Comparison of ENCODE assay signal across 9 mouse cellular contexts in the genomic region with DNA sequence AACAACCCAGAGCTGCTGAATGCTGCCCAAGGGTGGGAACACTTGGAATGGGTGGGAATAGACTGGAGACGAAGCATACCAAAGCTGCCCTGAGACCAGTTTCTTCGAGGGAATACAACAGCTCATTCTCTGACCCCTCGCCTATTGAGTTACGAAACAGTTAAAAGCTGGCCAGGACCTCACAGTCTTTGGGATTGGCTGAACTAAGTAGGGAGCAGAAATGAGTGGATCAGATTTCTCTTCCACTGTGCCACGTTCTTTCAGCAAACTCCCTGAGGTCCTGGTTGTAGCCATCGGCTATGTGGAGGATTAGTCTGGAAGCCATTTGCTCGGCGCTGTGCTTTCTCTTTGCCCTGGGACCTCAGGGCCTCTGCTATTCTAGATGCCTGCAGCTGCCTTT. TPM values are rescaled to one million over a fixed set of nuclear protein-coding genes. Genes with fewer than 3 reads are reported as not detected.
A peak's percentile ranks its signal among the peaks of the same experiment; 100 is the strongest.
DNase-seq lines count a peak whose midpoint lies in the region; ATAC-seq and TF ChIP-seq lines count a peak whose summit lies in the region.
"Had no signal": no experiment of that assay in that cellular context is flagged by ENCODE, and none has a peak within 500 bp of the region (broad histone marks: within the 10 kb centered on the region; RNA-seq: fewer than 3 reads in every experiment).

No protein-coding gene starts in this region.

- H3K9ac ChIP-seq in liver, adult 2 months (ENCODE audit: low read depth, low read length): peak overlapping the region; percentile 8; the same call in 1 of the 2 replicates
- H3K9ac ChIP-seq in forebrain, embryonic 11.5 days (ENCODE audit: low read length): no peak overlapping the region; the same call in 1 of the 2 replicates

- intact Hi-C loops in heart, postnatal 25 days (cut with DNase I): no loop called here

- H3K79me2 ChIP-seq in liver, adult 2 months (ENCODE audit: control insufficient read depth, insufficient read depth, low read length): no peaks in the 10 kb centered on the region

- H3K27me3 ChIP-seq in liver, adult 2 months (ENCODE audit: control insufficient read depth, insufficient read depth, low read length): no peaks in the 10 kb centered on the region
- no peaks in the 10 kb centered on the region for H3K27me3 ChIP-seq in forebrain, embryonic 11.5 days (ENCODE audit: control insufficient read depth, insufficient read depth, low read length)

- peaks cover 7% of the 10 kb centered on the region; the same call in 1 of the 2 replicates for H3K4me1 ChIP-seq in liver, adult 2 months (ENCODE audit: control insufficient read depth, insufficient read depth, low read length)
- peaks cover 10% of the 10 kb centered on the region for H3K4me1 ChIP-seq in forebrain, embryonic 11.5 days (replicated peaks; ENCODE audit: control insufficient read depth, insufficient read depth, low read length)

- DNase-seq in liver, adult 2 months (ENCODE audit: extremely low read depth, low read depth, low spot score): peak; percentile 72
- DNase-seq in liver: no peak
- peak; percentile 60 for DNase-seq in forebrain, embryonic 11.5 days (ENCODE audit: low spot score)
- peak; percentile 35 for DNase-seq in heart, postnatal 25 days (ENCODE audit: low spot score)
- peak; percentile 88 for DNase-seq in mesoderm, embryonic 11.5 days (ENCODE audit: low read depth, low spot score)
- DNase-seq in right cerebral cortex, adult 2 months (ENCODE audit: low spot score in 2 of 2): no peak
- no peak for DNase-seq in spleen, postnatal 14 days (ENCODE audit: low spot score in 2 of 2)
- DNase-seq in layer of hippocampus, adult 8-10 months (ENCODE audit: low spot score in 2 of 2): no peak

- no peaks in the 10 kb centered on the region for H3K9me3 ChIP-seq in forebrain, embryonic 11.5 days (ENCODE audit: control insufficient read depth, low read length)
- H3K9me3 ChIP-seq: G1E had no signal

- 33% methylated on average over 8 of the region's 8 CpGs for WGBS in liver, adult 2 months
- 16% methylated on average over 8 of the region's 8 CpGs for WGBS in forebrain, embryonic 11.5 days

- peak; percentile 61; the same call in 1 of the 2 replicates for ATAC-seq in forebrain, embryonic 11.5 days (replicated peaks; ENCODE audit: low FRiP score)

- no peak for TF ChIP-seq CTCF in liver, adult 2 months (IDR thresholded peaks at IDR 0.05; ENCODE audit: low read depth, low read length)

- no peaks in the 10 kb centered on the region for H3K36me3 ChIP-seq in liver, adult 2 months (ENCODE audit: control insufficient read depth, insufficient read depth, low read length)
- no peaks in the 10 kb centered on the region for H3K36me3 ChIP-seq in forebrain, embryonic 11.5 days (ENCODE audit: control insufficient read depth, insufficient read depth, low read length)
- H3K36me3 ChIP-seq: G1E had no signal

- 0 out of 2 replicates have a peak overlapping the region, but pooled peaks have one; percentile 4 for H3K27ac ChIP-seq in liver, adult 2 months (replicated peaks; ENCODE audit: insufficient read depth, low read depth, low read length)
- peak overlapping the region; percentile 68 for H3K27ac ChIP-seq in forebrain, embryonic 11.5 days (ENCODE audit: low read depth, low read length)

- TF ChIP-seq POLR2A in liver, adult 2 months (IDR thresholded peaks at IDR 0.05; ENCODE audit: extremely low read depth, insufficient read depth, low read length): no peak

- H3K4me3 ChIP-seq in liver, adult 2 months (ENCODE audit: insufficient read depth, low read depth, low read length): no peak overlapping the region
- H3K4me3 ChIP-seq in forebrain, embryonic 11.5 days (ENCODE audit: low read depth, low read length): no peak overlapping the region

- H3K4me2 ChIP-seq in forebrain, embryonic 11.5 days (ENCODE audit: low read depth, low read length, severe bottlenecking): peak overlapping the region; percentile 8; the same call in 1 of the 2 replicates

RNA-seq across cellular contexts. Expression of a gene that starts 9.2 kb away (rescaled TPM):
- total RNA-seq in liver, adult 2 months (2014; rRNA removed): 123 and 142 TPM in 2 replicates
- polyA plus RNA-seq in liver, adult 2 months (2012; rRNA removed): 45.6 and 51.7 TPM in 2 replicates
- polyA plus RNA-seq in forebrain, embryonic 11.5 days (2014; fragmentation: Nextera tagmentation; extraction: Ambion mirVana): 781 and 793 TPM in 2 replicates
- 100 to 1,000 TPM; 337 to 377 TPM for total RNA-seq in heart, postnatal 25 days (2021)
- 100 to 1,000 TPM; 261 to 316 (median 281) TPM for total RNA-seq in layer of hippocampus, adult 8-10 months (2022)

Comparison
In these comparisons a context has a peak if more than half of its experiments do, and no peak if none do; other contexts are left out.
1. DNase-seq: peak in liver, adult 2 months (single experiment), forebrain, embryonic 11.5 days (single experiment), heart, postnatal 25 days (single experiment) and mesoderm, embryonic 11.5 days (single experiment); none in liver (single experiment), right cerebral cortex, adult 2 months (0 of 2), spleen, postnatal 14 days (0 of 2) and layer of hippocampus, adult 8-10 months (0 of 2).